Mouse (Mus musculus) cerebral cortex, adult 2 months (tissue): ENCODE results near the gene Clta.

Experiments used
- WGBS: fragments of 180-500 bp; shearing (Covaris S2); methylation state at CpG from one replicate; pipeline ENCODE4 v1.1.7; 2018; 5-methylcytosine and 5-hydroxymethylcytosine counted together

Gene Clta

DNA sequence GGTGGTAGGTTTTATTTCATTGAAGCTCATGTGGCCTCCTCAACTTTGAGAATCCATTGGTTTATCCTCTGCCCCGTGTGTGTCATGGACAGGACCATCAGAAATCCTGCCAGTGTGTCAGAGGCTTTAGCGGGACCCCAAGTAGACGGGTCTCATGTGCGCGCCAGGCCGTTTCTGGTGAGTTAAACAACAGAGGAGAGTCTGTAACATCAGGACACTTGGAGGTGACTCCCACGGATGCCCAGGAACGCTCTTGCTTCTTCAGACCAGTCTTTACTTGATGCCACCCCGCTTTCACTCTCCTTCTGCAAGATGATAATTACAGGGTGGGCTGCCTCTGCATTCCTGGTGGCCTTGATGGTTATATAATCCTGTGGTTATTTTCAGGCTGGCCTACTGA, 19.4 kb downstream of the Clta start:
- 95% methylated on average over 9 of the region's 9 CpGs for WGBS

DNA sequence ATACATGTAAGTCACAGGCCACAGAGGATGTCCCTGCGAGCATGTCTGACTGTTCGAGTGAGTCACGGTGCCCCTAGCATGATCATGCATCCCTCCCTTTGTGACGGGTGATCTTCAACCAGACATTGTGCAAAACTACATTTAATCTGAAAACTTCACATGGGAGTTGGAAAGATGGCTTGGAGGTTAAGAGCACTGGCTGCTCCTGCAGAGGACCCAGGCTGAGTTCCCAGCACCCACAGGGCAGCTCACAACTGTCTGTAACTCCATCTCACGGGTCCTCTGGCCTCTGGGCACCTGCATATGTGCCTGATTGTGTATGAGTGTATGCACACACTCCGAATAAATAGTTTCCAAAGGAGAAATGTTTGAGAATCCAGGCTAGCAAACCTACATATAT, 20.0 kb downstream of the Clta start:
- WGBS: 97% methylated on average over 6 of the region's 6 CpGs

DNA sequence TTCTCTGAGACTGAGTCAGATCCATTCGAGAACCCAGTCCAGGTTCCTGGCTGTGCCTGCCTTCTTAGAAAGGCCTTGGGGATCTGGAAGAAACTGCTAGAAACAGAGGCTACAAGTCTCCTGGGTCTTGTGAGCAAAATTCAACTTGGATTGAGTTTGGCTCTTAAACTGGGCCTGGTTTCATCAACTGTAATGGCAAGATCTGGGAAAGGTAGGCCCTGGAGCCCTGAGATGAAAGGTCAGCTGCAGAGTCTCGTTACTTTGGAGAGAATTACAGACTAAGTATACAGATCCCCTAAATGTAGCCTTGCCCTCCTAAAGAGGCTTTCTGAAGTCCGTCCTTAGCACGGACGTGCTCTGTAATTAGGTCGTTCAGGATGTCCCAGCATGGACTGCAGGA, 21.3 kb downstream of the Clta start:
- WGBS: 87% methylated on average over 6 of the region's 6 CpGs

DNA sequence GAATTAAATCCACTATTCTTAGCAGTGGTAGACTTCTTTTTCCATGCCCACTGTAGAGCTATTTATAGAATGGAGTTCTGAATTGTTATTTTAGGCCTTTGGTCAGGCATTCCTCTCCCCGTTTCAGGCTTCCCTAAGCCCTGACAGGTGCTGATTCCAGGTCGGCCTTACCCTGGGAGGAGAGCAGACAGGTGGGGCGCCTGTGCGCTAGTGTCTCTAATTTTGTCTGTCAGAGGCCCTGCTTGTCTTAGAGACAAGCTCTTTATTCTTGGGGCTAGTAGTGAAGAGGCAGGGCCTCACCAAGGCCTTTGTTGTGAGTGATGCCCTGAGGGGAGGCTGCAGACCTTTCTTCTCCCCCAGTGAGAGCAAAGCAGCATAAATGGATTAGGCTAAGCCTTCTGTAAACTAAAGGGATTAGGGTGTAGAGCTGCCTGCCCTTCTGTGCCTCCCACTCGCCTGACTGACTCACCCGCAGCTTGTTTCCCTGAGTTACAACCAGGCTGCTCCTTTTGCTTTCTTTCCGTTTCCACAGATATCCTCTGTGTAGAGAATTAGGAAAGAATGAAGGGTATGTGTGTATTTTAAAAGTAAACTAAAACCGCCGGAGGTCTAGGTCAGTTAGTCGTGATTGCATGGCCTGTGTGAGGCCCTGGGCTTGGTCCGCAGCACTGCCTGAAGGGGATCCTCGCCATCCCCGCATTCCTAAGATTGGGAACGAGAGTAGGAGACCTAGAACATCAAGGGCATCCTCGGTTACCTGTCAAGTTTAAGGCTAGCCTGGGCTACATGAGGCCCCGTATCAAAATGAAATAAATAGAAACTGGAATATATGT, 24.3 kb downstream of the Clta start:
- WGBS: 36% methylated on average over 16 of the region's 16 CpGs

DNA sequence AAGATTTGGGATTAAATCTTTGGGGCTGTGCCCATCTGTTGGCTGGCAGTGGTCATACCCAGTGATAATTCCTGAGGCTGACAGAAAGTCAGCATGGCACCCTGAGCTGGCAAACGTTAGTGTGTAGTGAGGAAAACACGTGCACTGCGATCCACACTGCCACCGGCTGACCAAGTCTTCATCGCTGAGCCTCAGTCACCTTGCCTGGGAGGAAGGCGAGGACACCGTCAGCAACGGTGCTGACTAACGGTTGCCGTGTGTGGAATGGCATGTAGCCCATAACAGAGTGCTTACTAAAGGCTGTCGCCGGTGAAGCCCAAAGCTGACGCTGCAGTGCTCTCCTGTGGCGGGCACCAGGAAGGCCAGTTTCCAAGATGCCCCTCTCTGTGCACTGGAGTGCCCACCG, 25.4 kb downstream of the Clta start:
- 52% methylated on average over 15 of the region's 15 CpGs for WGBS

DNA sequence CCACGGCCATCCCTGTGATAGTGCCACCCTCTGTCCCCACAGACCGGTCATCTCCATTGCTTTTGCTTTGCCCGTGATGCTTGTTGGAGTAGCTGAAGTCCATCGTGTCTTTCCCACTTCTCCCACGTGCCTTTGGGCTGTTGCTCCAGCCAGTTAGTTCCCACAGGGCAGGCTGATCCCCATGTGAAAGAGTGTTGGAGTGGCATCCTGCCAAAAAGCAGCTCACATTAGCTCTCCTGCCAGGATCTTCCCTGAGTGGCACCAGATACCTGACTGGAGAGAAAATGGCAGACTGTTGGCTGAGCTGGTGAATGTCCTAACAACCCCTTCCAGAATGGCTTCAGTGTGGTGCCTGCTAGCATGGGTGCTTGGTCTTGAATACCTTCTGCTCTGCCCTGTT, 27.3 kb downstream of the Clta start:
- WGBS: 57% methylated on average over 5 of the region's 5 CpGs

DNA sequence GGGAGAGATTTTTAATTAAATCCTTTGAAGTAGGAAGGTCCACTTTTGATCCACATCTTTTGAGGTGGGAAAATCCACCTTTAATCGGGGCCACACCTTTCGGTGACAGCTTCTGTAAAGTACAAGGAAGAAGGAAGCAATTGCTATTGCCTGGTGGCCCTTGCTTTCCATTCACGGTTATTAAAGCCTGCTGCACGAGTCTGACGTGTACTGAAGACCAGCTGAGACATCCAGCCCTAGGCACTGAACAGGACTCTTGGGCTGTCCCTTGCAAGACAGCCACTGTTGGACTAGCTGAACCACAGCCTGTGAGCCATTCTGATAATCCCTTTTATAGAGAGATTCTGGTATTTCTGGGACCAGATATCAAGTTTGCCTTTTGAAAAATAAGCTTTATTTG, 32.2 kb downstream of the Clta start:
- WGBS: 82% methylated on average over 5 of the region's 5 CpGs

DNA sequence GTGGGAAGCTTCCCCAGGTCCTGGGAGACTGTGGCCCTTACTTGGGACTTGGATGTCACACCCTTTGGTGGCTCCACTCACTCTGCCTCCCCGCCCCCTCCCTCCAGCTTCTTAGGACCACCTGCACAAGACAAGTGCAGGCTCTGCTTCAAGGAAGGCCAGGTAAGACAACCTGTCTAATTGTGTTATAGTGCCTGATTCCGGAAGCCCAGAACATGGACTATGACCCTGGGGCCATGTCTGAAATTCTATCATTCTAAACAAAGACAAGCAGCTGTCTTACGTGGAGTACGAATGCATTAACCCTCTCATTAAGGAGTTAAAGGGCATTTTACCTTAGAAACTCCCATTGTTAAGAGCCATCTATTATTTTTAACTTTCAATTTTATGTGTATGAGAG, 36.5 kb downstream of the Clta start:
- WGBS: 96% methylated on average over 4 of the region's 4 CpGs

DNA sequence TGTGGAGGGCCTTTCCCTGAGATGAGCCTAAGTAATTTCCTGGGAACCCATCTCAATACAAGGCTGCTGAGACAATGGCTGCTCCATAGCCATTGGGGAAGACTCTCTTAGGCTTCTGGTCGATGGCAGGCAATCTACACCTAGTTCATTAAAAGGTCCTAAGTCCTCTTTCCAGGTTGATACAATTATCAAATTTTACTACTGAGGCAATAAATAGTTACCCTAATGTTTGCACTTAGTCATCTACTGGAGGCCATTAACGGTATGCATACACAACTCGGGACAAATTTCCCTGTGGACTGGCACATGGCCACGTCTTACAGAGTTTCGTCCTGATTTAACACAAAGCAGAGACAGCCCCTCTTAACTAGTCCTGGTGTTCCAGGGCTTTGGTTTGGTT, 38.2 kb downstream of the Clta start:
- WGBS: 85% methylated on average over 5 of the region's 5 CpGs

DNA sequence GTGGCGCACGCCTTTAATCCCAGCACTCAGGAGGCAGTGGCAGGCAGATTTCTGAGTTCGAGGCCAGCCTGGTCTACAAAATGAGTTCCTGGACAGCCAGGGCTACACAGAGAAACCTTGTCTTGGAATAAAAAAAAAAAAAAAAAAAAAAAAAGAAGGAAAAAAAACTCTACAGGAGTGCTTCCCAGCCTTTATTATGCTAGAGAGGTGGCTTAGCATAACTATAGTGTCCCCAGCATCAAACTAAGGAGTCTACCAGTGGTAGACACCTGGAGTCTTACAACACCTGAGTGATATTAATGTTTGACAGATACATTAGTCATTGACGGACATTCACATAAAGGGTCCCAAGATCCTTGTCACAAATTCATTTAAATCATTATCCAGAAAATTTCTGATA, 38.9 kb downstream of the Clta start:
- WGBS: 96% methylated on average over 4 of the region's 4 CpGs

DNA sequence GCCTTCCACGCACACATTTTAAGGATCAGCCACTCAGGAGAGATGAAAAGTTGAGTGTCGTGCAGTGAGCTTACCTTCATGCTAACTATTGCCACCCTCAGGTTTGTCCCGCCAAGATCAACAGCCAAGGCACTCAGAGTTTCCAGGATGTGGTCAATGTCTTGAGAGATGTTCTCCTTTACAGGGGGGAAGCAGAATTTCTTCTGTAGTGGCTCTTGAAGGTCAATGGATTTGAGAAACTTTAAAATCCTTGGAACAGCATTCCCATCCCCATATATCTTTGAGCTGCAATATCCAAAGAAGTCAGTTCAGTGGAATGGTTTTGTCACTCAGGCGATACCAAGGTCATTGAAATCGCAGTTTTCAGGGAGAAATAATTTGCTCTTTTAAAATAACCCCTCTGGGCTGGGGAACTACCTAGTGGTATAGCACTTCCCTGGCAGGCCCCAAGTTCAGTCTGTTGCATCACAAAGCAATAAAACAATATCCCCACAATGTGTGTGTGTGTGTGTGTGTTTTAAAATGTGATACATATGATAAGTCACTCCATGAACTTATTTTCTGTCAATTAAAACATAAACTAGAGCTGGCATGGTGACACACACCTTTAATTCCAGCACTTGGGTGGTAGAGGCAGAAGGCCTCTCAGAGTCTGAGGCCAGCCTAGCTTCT, 40.6 kb downstream of the Clta start:
- 95% methylated on average over 5 of the region's 5 CpGs for whole genome bisulfite sequencing

DNA sequence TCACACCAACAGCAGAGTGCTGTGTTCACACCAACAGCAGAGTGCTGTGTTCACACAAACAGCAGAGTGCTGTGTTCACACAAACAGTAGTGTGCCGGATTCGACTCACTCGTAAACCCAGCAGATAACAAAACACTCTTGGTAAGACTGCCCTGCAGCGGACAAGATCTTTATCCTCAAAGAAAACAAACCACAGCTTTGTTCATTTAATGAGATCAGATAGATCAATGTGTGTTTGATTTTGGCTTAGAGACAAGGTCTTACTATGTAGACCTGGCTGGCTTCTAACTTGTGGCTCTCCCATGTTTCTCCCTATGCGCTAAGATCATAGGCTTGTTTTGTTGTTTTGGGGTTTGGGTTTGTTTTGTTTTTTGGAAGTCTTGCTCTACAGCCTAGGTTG, 41.8 kb downstream of the Clta start:
- WGBS: 74% methylated on average over 5 of the region's 5 CpGs

DNA sequence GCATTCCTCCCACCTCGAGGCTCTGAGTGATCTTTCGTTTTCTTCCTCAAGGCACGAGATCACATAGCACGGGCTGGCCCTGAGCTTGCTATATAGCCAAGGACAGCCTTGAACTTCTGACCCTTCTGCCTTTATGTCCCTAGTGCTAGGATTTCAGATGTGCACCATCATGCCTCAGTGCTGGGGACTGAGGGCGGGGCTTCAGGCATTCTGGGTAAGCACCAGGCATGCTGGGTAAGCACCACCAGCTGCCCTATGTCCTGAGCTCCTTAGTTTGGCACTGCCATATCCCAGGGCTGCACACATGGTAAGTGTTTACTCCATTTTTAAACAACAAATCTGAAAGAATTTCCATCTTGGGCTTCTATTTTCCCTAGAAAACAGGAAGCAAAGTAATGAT, 45.6 kb downstream of the Clta start:
- 77% methylated on average over 5 of the region's 5 CpGs for WGBS

DNA sequence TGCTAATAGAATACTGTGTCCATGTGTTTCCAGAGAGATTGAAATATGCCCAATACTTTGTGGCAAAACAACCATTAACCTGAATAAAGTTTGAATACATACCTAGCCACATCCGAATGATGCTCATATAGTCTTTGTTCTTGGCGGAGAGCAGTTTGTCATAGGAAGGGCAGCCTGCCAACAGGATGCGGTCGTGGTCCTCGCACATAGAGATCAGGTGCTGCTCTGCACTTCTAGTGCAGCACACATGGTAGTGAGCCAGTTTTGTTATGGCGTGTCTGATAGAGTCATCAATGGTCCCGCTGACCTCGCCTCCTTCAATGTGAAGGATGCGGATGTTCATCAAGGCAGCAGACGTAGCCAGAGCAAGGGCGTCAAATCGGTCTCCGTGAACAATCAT, 55.4 kb downstream of the Clta start:
- WGBS: 91% methylated on average over 13 of the region's 13 CpGs

DNA sequence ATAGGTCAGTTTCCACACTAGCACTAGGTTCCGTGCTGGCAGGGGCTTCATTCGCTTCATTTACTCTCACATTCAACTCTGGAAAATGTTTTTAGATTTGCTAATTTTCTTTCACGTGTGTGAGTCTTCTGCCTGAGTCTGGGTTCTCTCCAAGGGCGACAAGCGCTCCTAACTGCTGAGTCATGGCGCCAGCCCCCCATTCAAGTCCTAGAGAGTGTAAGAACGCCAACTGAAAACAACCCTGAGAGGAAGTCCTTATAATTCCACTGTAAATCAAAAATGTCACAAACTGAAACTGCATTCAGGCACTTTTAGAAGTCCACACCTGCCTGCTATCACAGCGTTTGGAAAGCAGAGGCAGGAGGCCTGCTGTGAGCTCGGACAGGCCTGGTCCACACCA, 57.8 kb downstream of the Clta start:
- WGBS: 47% methylated on average over 9 of the region's 9 CpGs

DNA sequence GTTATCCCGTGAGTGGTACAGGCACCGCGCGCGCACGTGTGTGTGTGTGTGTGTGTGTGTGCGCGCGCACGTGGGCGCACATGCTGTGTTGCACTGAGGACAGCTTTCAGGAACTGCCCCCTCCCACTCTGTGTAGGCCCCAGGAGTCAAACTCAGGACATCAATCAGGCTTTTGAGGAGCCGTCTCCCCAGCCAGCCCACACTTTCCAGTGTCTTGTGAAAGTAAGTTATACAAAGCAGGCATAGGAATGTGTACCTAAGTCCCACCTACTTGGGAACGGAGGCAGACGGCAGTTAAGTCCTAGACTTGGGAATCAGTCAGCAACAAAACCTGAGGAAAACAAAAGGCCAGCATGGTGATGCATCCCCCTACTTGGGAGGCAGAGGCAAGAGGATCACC, 58.6 kb downstream of the Clta start:
- WGBS: 65% methylated on average over 14 of the region's 14 CpGs

DNA sequence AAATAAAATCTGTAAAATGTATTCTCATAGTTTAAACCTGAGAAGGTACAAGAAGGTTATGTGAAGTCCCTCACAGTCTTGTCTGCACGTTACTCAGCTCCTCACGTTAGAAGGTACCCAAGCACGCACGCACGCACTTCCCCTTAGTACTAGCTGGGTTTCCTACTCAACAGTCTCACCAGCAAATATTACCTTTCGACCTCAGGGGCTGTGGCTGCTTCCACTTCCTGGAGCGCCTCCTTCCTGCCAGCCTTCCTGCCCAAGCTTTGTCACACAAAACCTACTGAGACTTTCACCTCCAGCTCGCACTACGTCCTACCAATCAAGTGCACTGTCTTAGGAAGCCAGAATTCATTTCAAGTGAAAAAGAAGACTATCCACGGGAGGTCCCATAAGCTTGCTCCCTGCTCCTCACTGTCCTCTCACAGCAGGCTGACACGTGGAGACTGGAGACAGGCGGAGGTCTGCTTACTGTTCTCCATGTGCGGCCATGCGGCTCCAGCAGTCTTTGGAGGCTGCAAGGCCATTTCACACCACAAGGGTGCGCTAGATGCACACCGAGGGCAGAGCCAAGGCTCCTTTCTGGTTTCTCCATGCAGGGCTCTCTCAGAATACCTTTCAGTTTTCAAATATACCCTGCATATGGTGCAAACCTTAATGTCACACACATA, 61.2 kb downstream of the Clta start:
- 38% methylated on average over 16 of the region's 16 CpGs for WGBS

DNA sequence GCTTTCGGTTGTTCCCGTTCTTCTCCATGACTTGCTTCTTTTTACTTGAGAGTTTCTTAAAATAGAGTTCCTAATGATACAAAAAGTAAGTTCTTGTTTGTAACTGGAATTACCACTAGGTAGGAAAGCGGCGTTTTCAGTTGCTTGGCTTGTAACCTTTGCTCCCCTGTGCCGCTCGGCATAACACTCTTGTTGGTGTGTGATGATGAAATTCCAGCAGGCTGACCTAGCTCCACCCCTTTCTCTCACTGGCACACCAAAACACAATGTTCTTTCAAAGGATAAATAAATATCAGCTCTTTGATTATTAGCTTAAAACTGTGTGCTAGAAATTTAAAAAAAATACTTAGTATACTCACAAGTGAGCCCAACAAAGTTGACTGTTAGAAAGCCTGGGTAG, 62.6 kb downstream of the Clta start:
- WGBS: 79% methylated on average over 6 of the region's 6 CpGs

DNA sequence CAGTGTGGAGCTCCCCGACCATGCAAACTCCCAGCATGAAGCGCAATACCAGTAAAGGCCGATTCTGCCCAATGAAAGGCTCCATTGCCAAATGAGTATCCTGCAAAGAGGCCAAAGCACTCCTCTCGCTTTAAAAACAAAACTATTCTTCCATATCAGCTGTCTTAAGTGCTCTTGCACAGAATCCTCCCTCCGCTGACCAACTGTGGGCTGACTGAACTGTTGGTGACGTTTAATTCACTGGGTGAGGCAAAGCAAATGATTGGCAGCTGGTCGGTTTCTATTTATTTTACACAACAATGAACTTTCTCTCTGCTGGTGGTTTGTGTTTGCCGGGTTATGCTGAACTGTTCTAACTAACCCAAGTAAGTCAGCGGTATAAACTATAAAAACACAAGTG, 64.5 kb downstream of the Clta start:
- whole genome bisulfite sequencing: 54% methylated on average over 9 of the region's 9 CpGs

DNA sequence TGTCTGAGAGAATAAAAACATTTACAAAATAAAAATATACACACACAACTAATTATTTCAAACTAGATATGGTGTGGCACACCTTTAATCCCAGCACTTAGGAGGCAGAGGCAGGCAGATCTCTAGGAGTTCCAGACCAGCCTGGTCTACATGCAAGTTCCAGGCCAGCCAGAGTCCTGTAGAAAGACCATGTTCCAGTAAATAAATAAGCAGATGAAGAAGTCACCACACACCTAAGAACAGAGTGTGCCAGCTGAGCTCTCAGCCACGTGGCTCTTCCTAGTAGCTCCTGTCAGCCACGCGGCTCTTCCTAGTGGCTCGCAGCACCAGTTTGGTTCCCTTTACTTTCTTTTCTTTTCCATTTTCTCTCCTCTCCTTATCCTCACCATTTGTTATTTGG, 65.2 kb downstream of the Clta start:
- WGBS: 93% methylated on average over 4 of the region's 4 CpGs

DNA sequence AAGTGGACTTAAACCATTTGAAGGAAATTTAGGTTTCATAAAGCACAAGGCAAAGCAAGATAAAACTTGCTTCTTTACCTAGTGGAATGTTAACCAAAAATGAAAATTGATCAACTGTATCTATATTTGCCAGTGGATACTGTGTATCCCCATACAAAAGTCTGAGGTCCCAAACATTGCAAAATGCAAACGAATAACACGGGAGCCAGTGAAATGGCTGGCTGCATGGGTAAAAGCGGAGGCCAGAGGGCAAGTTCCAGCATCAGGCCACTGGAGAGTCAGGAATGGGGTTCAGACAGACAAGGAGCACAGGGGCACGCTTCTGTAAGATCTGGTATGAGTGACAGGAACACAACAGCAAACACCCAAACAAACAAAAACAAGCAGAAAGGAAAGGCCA, 66.4 kb downstream of the Clta start:
- 89% methylated on average over 4 of the region's 4 CpGs for WGBS

DNA sequence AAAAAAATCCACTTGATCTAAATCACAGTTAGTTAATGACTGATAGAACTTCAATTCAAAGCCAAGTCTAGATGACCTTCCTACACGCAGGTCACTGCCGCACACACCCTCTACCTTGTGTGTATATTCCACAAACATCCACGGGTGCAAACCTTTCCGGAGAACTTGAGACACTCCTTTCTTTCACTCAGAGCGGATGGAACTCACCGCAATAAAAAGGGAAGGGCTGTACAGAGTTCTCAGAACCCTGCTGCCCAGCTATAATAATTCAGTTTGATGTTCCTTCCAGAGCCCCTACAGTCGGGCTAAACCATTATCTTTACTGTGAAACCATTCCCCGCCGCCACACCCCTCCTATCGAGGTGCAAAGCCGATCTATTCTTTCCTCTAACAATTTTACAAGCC, 67.5 kb downstream of the Clta start:
- 3% methylated on average over 11 of the region's 11 CpGs for WGBS
